Mouse (Mus musculus) forebrain, embryonic 14.5 days (tissue): ENCODE data around the gene Mdm2. TPM values are rescaled to one million over a fixed set of nuclear protein-coding genes. Genes with fewer than 3 reads are reported as not detected.

Experiments used
- ATAC-seq: fragments of 200-750 bp; cut with Nextera tagmentation; 2 replicates; pipeline ENCODE4 v1.8.0; 2017; ENCODE audit warnings: mild to moderate bottlenecking, moderate library complexity
- DNase-seq: peaks from one replicate; pipeline ENCODE4 v3.0.0-alpha.2; 2015; ENCODE audit warnings: low spot score
- H3K27ac ChIP-seq: fragments of 300-500 bp; sonication (generic); 2 replicates; pipeline ENCODE4 v1.5.1; 2014; ENCODE audit warnings: low read depth, mild to moderate bottlenecking, control low read depth, low read length, moderate library complexity
- H3K27me3 ChIP-seq: fragments of 300-500 bp; sonication (generic); replicated peaks from 2 replicates; pipeline ENCODE4 v1.6.1; 2014; ENCODE audit warnings: low read length, control low read depth, mixed read lengths; ENCODE audit not compliant: control insufficient read depth, insufficient read depth
- H3K36me3 ChIP-seq: fragments of 300-500 bp; sonication (generic); 2 replicates; pipeline ENCODE4 v1.6.1; 2014; ENCODE audit warnings: low read length, control low read depth; ENCODE audit not compliant: control insufficient read depth, insufficient read depth
- H3K4me1 ChIP-seq: fragments of 300-500 bp; sonication (generic); 2 replicates; pipeline ENCODE4 v1.6.1; 2014; ENCODE audit warnings: antibody characterized with exemption, low read length, control low read depth; ENCODE audit not compliant: control insufficient read depth, insufficient read depth
- H3K4me2 ChIP-seq: fragments of 300-500 bp; sonication (generic); 2 replicates; pipeline ENCODE4 v1.6.1; 2014; ENCODE audit warnings: mild to moderate bottlenecking, control low read depth, low read length
- H3K4me3 ChIP-seq: fragments of 300-500 bp; sonication (generic); 2 replicates; pipeline ENCODE4 v1.5.1; 2014; ENCODE audit warnings: low read depth, low read length, control low read depth
- H3K9ac ChIP-seq: fragments of 300-500 bp; sonication (generic); 2 replicates; pipeline ENCODE4 v1.6.1; 2014; ENCODE audit warnings: mild to moderate bottlenecking, low read length, control low read depth, moderate library complexity
- H3K9me3 ChIP-seq: fragments of 300-500 bp; sonication (generic); replicated peaks from 2 replicates; pipeline ENCODE4 v1.6.1; 2016; ENCODE audit warnings: low read length, control low read depth, mixed read lengths; ENCODE audit not compliant: control insufficient read depth
- WGBS: fragments of 180-500 bp; shearing (Covaris S2); extraction: QIAGEN DNeasy Blood & Tissue Kit; methylation state at CpG from one replicate; pipeline ENCODE4 v1.1.7; 2014; 5-methylcytosine and 5-hydroxymethylcytosine counted together
- polyA plus RNA-seq: library from polyadenylated mRNA; unstranded; fragments of >200 nt; fragmentation: Nextera tagmentation; extraction: Ambion mirVana; gene quantifications from 2 replicates; pipeline ENCODE4 v1.2.1, GENCODE M21; 2014

The Mdm2 gene
- polyA plus RNA-seq, 1 experiment from 2014 or later = 33.0 TPM

DNA sequence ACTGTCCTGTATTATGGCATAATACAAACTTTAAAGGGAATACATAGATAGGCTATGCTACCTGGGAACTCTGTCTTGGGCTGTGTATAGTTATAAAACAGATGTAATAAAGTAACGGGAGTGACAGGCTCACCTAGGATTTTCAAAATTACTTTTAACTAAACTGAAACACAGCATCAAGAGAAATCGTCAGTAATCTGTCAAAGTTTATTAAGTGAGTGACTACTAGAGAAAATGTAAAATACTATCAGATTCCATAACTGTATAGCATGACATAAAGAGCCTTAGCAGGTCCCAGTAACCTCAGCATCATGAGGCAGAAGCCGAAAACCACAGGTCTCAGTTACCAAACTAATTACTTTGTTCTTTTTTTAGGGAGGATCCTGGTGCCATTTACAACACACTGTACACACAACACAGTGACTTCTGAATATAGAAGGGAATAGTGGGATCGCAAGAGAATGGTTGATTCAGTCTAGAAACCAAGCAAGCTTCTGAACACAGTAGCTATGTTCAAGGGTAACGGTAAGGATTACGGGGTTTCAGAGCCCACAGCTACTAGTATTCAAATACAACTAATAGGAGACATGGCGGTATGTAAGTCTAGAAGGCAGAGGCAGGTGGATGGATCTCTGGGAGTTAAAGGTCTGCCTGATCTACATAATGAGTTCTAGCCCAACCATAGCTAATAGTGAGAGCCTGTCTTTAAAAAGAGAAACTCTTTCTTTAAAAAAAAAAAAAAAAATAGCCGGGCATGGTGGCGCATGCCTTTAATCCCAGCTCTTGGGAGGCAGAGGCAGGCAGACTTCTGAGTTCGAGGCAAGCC, 12.0 kb downstream of the Mdm2 start:
- no peaks in the 10 kb centered on the region for H3K4me1 ChIP-seq
- H3K27me3 ChIP-seq = no peaks in the 10 kb centered on the region
- ATAC-seq (no peak), DNase-seq (no peak)
- WGBS = 96% methylated on average over 10 of the region's 10 CpGs
- no peaks in the 10 kb centered on the region for H3K9me3 ChIP-seq
- no peak overlapping the region for H3K9ac ChIP-seq
- H3K36me3 ChIP-seq = peaks cover 93% of the 10 kb centered on the region
- no peak overlapping the region for H3K27ac ChIP-seq
- H3K4me3 ChIP-seq = no peak overlapping the region
- no peak overlapping the region for H3K4me2 ChIP-seq

GRCm38 (mm10) chr10:117697561-117698115, 12.9 kb downstream of the Mdm2 start:
- Histone ChIP-seq H3K9me3 (no peaks in the 10 kb centered on the region), H3K4me3 (no peak overlapping the region), H3K4me2 (no peak overlapping the region), H3K9ac (no peak overlapping the region), H3K4me1 (no peaks in the 10 kb centered on the region), H3K27me3 (no peaks in the 10 kb centered on the region), H3K27ac (no peak overlapping the region), H3K36me3 (peaks cover 90% of the 10 kb centered on the region)
- no peak for DNase-seq
- no peak for ATAC-seq
- WGBS = 95% methylated on average over 3 of the region's 3 CpGs

- H3K4me3 ChIP-seq = no peak overlapping the region
- H3K27me3 ChIP-seq = no peaks in the 10 kb centered on the region
- no peak for ATAC-seq
- WGBS = 95% methylated on average over 6 of the region's 6 CpGs
- no peak overlapping the region for H3K9ac ChIP-seq
- no peaks in the 10 kb centered on the region for H3K9me3 ChIP-seq
- H3K4me2 ChIP-seq = no peak overlapping the region
- no peak overlapping the region for H3K27ac ChIP-seq
- H3K4me1 ChIP-seq = no peaks in the 10 kb centered on the region
- peaks cover 91% of the 10 kb centered on the region for H3K36me3 ChIP-seq
- DNase-seq = no peak
These were observed 13.6 kb downstream of the Mdm2 start for GRCm38 (mm10) chr10:117696827-117697560.

DNA sequence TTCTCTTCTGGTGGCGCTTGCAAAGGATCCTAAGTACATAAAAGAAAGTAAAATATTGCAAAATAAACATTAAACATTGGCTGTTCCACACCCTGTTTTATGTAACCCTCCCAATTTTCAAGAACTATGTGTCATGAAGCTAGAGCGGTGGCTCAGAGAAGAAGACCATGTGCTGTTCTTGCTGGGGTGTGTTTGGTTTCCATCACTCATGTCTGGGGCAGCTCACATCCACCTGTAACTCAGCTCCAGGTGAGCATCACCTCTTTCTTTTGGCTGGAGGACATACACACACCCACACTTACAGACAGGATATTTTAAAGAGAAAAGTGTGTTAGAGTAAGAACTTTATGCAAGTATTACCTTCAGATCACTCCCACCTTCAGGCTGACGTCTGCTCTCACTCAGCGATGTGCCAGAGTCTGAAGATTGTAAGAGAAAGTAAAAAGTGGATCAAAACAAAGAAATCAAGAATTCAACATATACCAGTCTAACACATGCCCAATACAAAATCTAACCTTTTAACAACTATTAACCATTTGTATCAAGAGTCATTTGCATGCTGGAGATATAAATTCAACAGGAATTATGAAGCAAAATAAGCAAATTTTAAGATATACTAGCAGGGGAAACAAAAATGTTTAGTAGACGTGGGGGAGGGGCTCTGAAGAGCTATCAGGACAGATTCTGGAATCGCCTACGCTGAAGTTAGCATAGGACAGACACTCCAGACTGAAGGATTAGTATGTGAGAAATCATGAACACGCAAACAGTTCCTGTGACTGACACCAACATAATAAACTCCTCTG, 14.3 kb downstream of the Mdm2 start:
- no peak overlapping the region for H3K9ac ChIP-seq
- WGBS = 93% methylated on average over 8 of the region's 8 CpGs
- H3K4me2 ChIP-seq = no peak overlapping the region
- ATAC-seq (no peak), DNase-seq (no peak)
- peaks cover 93% of the 10 kb centered on the region for H3K36me3 ChIP-seq
- H3K27ac ChIP-seq = no peak overlapping the region
- H3K4me3 ChIP-seq = no peak overlapping the region
- no peaks in the 10 kb centered on the region for H3K4me1 ChIP-seq
- no peaks in the 10 kb centered on the region for H3K9me3 ChIP-seq
- no peaks in the 10 kb centered on the region for H3K27me3 ChIP-seq

DNA sequence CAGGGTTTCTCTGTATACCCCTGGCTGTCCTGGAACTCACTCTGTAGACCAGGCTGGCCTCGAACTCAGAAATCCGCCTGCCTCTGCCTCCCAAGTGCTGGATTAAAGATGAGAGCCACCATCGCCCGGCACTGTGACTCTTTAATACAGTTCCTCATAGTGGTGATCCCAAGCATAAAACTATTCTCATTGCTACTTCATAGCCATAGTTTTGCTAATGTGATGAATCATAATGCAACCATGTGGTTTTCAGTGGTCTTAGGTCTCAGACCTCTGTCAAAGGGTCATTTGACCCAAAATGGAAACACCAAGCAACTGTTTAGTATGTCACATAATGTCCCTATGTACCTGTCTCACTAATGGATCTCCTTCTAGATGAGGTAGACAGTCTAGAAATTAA, 15.0 kb downstream of the Mdm2 start:
- Histone ChIP-seq H3K4me3 (no peak overlapping the region), H3K4me2 (no peak overlapping the region), H3K27me3 (no peaks in the 10 kb centered on the region), H3K4me1 (no peaks in the 10 kb centered on the region), H3K36me3 (peaks cover 94% of the 10 kb centered on the region), H3K9ac (no peak overlapping the region), H3K27ac (no peak overlapping the region), H3K9me3 (no peaks in the 10 kb centered on the region)
- WGBS = 95% methylated on average over 4 of the region's 4 CpGs
- ATAC-seq (no peak), DNase-seq (no peak)

- Histone ChIP-seq H3K27me3 (no peaks in the 10 kb centered on the region), H3K9ac (no peak overlapping the region), H3K27ac (no peak overlapping the region), H3K4me3 (no peak overlapping the region), H3K9me3 (no peaks in the 10 kb centered on the region), H3K4me2 (no peak overlapping the region), H3K4me1 (no peaks in the 10 kb centered on the region), H3K36me3 (peaks cover 94% of the 10 kb centered on the region)
- DNase-seq (no peak), ATAC-seq (no peak)
- 92% methylated on average over 4 of the region's 4 CpGs for WGBS
These were observed 15.5 kb downstream of the Mdm2 start for GRCm38 (mm10) chr10:117695027-117695426.

DNA sequence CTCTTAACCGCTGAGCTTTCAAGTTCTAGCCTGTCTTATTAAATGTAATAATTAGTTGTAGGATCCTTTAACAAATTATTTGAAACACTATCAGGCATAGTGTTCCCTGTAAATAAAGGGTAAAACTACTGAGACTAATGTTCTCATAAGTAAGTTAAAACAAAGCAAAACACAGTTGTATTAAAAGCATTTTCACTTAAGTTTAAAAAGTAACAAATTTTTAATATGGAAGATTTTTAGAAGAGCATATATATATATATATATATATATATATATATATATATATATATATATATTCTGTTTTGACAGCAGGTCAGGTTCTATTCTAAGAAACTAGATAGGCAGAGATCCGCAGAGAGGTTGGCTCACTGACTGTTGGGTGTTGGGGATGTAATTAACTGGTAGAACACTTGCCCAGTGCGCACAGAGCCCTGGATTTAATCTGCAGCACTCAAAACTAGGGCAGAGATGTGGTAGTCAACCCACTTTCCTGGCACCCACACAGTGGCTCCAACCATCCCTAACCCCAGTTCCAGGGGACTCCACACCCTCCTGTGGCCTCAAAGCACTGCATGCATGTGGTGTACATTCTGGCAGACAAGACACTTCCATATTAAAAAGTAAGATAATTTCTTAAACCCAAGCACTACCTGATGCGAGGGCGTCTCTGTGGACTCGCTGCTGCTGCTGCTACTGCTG, 16.2 kb downstream of the Mdm2 start:
- ATAC-seq (no peak), DNase-seq (no peak)
- no peaks in the 10 kb centered on the region for H3K27me3 ChIP-seq
- no peaks in the 10 kb centered on the region for H3K9me3 ChIP-seq
- no peak overlapping the region for H3K9ac ChIP-seq
- H3K27ac ChIP-seq = no peak overlapping the region
- no peaks in the 10 kb centered on the region for H3K4me1 ChIP-seq
- H3K4me2 ChIP-seq = no peak overlapping the region
- no peak overlapping the region for H3K4me3 ChIP-seq
- WGBS = 92% methylated on average over 6 of the region's 6 CpGs
- peaks cover 93% of the 10 kb centered on the region for H3K36me3 ChIP-seq

DNA sequence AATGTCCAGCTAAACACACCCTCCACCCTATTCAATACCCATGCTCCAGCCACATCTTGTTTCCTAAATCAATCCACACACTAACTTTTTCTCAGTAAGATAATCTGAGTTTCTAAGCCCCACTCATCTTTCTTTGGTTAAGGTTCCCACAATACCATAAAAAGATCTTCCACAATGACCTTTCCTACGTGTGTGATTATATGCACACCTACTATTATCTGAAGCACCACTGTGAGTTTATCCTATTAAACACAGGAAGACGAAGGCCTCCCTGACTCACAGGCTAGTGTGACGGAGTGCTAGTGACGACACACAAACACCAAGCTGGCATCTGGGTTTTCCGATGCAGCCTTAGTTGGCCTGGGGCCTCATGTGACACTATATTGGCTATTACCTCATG, 17.6 kb downstream of the Mdm2 start:
- no peak for DNase-seq
- ATAC-seq = no peak
- Histone ChIP-seq H3K9me3 (no peaks in the 10 kb centered on the region), H3K4me1 (no peaks in the 10 kb centered on the region), H3K4me3 (no peak overlapping the region), H3K9ac (no peak overlapping the region), H3K36me3 (peaks cover 92% of the 10 kb centered on the region), H3K27ac (no peak overlapping the region), H3K27me3 (no peaks in the 10 kb centered on the region), H3K4me2 (no peak overlapping the region)
- WGBS = 95% methylated on average over 5 of the region's 5 CpGs
